Mouse (Mus musculus) monocyte, adult 2 months (primary cell): ENCODE results near the gene Adra2b.

Experiments used
- DNase-seq, 2 experiments: peaks; one replicate each; pipeline ENCODE4 v3.0.0; 2022; ENCODE audit warnings: low spot score in 2 of 2, low read depth in 1 of 2

Adra2b gene

DNA sequence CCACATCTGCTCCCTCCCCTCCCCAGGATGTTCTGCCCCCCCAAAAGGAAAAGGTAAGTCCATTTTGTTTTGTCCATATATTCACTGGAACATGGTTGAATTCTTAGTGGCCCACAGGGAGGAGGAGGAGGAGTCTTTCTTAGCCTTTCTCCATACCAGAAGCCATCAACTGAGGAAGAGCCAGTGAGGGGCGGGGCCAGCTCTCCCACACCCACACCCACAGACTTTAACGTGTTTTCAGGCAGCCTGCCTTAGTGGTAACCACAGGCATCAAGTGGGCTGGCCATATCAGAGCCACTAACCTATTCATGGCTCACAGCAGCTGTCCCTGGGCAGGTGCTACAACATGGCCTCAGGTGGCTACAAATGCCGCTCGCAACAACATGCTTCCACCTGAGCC lies 24.2 kb upstream of the Adra2b start:
- DNase-seq, result peak in 1 of 2 experiments; percentile 36

DNA sequence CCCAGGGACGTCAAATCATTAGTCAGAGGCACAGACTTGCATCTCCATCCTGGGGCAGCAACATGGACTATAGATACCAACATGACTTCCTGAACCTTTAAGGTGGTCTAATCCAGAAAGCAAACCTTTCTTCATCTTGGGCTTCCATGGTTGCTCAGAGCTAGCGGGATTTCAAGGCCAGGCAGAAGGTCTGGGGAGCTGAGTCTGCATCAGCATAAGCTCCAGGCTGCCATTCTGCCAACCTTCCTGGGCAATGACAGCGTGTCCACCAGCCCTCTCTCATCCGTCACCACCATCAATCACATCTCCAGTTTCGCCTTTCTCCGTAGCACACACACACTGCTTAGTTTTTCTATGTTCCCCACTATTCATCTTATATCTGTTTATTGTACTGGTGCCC lies 23.7 kb upstream of the Adra2b start:
- no peak for DNase-seq

- peak in 1 of 2 experiments; percentile 47 for DNase-seq
These were observed 21.8 kb upstream of the Adra2b start for GRCm38 (mm10) chr2:127341159-127341558.

GRCm38 (mm10) chr2:127346334-127346733 lies 16.7 kb upstream of the Adra2b start:
- no peak for DNase-seq

- DNase-seq, result no peak
These were observed 15.6 kb upstream of the Adra2b start for GRCm38 (mm10) chr2:127347147-127347985.

DNA sequence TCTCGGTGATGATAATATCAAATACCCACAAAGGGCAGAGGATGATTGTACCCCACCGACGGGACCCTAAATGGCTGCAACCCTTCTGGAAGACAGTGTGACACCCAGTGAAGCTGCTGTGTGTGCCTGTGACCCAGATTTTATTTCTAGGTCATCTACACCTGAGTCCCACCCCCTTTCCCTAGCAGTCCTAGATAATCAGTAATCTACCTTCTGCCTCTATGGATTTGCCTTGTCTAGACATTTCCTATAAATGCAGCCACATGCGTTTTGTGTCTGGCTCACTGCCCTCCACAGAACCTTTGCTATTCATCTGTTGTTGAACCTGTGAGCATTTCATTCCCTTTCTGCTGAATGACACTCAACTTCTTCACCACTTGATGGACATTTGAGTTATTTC lies 9.1 kb upstream of the Adra2b start:
- DNase-seq, result no peak

DNA sequence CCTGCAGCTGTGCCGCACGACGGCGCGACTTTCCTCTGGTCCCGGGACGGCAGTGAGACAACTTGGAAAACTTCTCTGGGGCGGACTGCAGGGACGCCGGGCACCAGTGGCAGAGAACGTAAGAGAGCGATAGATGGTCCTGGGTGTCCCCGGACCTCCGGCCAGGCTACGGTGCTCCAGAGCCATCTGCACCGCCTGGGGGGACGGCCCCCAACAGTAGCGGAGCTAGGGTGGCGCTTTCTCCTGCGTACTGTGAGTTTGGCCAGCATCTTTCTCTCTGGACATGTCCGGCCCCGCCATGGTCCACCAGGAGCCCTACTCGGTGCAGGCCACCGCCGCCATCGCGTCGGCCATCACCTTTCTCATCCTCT lies 259 bp downstream of the Adra2b start:
- no peak for DNase-seq

DNA sequence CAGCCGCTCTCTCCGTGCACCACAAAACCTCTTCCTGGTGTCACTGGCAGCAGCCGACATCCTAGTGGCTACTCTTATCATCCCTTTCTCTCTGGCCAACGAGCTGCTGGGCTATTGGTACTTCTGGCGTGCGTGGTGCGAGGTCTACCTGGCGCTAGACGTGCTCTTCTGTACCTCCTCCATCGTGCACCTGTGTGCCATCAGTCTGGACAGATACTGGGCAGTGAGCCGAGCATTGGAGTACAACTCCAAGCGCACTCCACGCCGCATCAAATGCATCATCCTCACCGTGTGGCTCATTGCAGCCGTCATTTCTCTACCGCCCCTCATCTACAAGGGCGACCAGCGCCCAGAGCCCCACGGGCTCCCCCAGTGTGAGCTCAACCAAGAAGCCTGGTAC lies 688 bp downstream of the Adra2b start:
- no peak for DNase-seq

- DNase-seq, result no peak
These were observed 1.4 kb downstream of the Adra2b start for GRCm38 (mm10) chr2:127364452-127364851.

DNA sequence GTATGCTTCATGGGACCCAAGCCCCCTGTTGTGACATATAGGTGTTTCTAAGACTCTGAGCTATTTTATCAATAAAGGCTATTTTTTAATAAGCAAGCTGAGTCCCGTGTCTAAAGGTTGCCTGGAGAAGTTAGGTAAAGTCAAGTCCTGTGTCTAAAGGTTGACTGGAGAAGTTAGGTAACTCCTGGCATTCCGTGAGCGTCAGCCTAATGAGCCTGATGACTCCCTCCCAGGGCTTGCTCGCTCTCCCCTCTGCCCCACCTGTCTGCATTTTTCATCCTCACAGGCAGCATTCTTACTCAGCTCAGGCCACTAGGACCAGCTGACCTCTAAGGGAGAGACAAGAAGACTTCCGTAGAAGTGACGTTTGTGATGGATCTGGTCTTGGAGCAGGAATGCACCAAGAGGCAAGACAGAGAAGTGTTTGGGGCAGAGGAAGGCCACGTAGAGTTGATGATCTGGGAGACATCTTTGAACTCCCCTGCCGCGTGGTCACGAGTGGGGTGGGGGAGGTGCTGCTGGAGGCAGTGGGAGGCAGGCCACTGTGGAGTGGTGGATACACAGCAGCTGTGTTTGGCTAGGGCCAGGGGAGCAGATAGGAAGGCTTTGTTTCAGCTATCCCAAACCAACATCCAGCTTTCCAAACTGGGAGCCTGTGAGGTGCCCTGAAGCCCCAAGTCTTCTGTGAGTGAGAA lies 4.3 kb downstream of the Adra2b start:
- no peak for DNase-seq

GRCm38 (mm10) chr2:127369703-127370376 lies 6.8 kb downstream of the Adra2b start:
- no peak for DNase-seq

DNA sequence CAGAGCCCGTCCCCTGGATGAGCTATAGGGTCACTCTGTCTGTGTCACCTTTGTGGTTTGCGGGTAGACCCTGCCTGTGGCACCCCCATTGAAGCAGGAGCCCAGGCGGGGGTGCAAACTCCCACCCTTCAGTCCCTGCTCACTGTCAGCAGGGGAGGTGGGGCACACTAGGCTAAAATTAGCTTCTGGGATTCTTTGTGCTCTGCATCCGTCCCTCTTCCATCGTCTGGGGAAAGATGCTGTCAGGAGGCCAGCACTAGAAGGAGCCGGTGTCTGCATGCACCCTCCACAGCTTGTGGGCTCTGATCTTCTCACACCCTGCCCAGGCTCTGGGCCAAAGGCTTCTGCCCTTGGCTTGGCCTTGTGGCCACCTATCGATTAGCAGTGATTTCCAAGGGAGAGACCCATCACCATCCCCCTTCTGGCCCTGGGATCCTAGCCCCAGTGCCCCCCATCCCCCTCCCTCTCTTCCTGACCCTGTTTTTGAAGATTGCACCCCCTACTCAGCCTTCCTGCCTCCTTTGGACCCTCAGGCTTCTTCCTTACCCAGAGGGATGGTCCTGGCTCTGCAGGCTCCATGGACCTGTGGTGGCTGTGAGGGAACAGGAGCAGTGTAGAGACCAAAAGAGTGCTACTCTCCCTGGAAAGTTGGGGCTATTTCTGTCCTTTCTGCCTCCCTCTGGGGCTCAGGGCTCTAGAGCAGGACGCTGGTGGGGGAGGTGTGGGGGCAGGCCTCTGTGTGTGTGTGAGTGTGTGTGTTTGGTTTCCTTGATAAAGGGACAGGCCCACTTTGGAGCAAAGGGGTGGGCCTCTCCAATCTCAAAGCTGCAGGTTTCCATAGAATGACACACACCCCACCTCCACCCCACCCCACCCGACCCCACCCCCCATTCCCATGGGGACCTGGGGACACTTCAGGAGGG lies 7.8 kb downstream of the Adra2b start:
- DNase-seq, result no peak

DNA sequence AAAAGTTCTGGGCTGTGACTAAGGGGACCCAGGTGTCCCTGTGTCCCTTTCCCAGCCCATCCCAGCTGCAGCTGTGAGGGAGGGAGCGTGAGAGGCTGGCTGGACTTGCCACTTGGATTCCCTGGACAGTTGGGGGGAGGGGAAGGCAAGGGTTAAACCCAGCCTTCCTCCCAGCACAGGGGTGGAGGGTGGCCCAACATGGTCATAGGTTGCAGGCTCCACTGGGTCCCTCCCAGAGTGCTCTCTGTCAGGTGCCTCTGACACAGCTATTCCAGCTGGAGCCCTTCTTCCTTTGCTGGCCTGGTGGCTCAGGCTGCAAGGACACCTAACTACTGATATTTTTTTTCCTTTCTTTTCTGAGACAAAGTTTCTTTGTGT lies 8.5 kb downstream of the Adra2b start:
- DNase-seq, result no peak

- no peak for DNase-seq
These were observed 9.1 kb downstream of the Adra2b start for GRCm38 (mm10) chr2:127372082-127372481.

- DNase-seq, result no peak
These were observed 11.1 kb downstream of the Adra2b start for GRCm38 (mm10) chr2:127374131-127374530.

DNA sequence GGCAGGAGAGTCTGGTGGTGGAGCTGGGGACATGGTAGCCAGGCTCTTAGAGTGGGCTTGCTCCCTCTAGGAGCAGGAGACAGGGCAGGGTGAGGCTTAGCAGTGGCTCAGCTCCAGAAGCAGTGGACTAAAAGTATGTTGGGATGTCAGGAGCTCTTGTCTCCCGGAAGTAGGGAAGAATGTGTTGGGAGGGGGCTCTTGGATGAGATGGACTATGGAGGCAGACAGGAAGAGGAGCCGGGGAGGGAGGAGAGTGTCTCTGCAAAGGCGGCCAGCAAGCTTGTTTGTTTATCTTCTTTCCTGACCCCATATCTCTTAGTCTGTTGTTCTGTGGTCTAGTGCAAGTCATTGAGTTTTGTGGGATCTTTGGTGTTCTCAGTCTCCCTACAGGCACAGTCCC lies 12.1 kb downstream of the Adra2b start:
- DNase-seq, result no peak

- no peak for DNase-seq
These were observed 12.8 kb downstream of the Adra2b start for GRCm38 (mm10) chr2:127375759-127376341.

DNA sequence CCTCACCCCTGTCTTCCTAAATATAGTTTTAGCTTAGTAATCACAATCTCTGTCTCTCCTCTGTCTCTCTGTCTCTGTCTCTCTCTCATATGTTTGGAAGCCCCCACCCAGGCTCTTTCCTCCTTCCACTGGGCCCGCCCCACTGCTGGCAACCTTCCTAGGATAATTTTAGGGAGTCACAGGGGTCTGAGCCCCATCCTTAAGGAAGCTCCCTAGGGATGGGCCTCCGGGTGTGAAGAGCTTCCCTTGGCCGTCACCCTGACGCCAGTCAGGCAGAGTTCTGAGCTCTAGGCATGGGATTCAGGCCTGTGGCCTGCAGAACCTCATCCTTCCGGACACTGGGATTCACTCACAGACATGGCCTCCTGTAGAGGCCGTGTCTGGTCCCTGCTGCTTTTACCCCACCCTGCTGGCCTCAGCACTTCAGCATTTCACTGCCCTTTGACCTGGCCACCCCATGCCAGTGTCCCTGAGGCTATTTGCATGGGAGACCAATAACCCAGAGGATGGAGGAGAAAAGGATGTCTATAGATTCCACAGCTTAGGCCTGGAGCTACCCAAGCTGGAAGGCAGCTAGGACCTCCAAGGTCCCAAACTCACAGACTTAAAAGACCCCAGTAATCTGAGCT lies 13.5 kb downstream of the Adra2b start:
- DNase-seq, result no peak

GRCm38 (mm10) chr2:127377942-127378610 lies 15.1 kb downstream of the Adra2b start:
- no peak for DNase-seq

- DNase-seq, result no peak
These were observed 15.6 kb downstream of the Adra2b start for GRCm38 (mm10) chr2:127378611-127378990.
